Mouse (Mus musculus): Measurements from ENCODE around the gene Mpped2. TPM values are rescaled to one million over a fixed set of nuclear protein-coding genes. Genes with fewer than 3 reads are reported as not detected.

Mpped2 gene
- 1 to 10 TPM; 2.6 to 8.5 TPM for total RNA-seq (2021)
- long read RNA-seq, experiment 1, partial matches to known transcripts, result 0 of 3 reads
- long read RNA-seq, experiment 1, other reads (novel, unspliced or antisense), result 0 of 3 reads
- long read RNA-seq, experiment 2, transcript Mpped2-202 (7 exons, 2,848 nt), result major isoform, 6 of 7 reads
- long read RNA-seq, experiment 2, partial matches to known transcripts, result 0 of 7 reads
- long read RNA-seq, experiment 2, other reads (novel, unspliced or antisense), result 1 of 7 reads

DNA sequence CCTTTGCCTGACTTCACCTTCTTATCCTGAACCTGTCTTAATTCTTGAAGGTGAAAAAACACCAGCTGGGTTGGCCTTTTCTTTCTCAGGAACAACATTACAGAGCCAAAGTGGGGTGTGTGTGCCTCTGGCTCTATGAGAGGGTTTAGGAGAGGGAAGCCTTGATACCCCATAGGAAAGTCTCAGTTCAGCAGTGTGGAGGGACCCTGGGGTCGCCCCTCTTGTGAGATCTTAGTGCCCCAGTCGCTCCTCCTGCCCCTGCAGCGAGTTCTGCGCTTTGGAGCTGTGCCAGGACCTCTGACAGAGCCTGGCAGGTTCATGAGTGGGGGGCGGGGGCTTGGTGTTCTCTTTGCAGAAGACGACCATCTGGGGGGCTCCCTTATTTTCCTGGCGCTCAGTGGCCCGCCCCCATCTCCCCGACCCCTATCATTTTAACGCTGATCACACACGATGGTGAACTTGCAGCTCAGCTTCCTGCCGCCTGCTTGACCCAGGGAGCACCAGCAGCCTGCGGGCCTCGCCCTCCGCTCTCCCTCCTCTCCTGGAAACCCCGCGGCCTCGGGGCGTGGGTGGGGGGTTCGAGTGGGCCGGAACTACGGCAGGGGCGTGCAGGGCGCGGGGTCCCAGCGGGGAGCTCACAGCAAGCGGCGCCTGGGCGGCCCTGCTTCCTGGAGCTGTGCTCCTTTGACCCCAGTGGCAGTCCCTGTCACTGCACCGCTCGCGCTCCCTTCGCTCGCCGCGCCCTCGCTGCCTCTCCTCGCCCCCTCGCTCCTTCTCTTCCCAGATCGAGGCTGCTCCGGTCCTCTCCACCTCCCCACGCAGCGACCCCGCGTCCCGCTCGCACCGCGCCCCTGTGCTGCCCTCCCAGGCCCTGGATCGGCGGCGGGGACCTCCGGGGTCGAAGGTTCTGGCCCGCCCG, at the start of gene Mpped2:
Mpped2 (plus strand) TSS at position 487 of the 919 bp plus-strand sequence.
- peak; percentile 73 for DNase-seq
- peak within 1 kb of the TSS; percentile 84 for H3K27ac ChIP-seq
- peak within 1 kb of the TSS; percentile 93 for H3K4me3 ChIP-seq
- intact Hi-C loops (cut with DNase I), result loop anchor here (10.0 kb wide), 1 partner anchor 258 kb away; no protein-coding TSS in a partner anchor
- peak; percentile 51 for TF ChIP-seq CTCF (IDR thresholded peaks at IDR 0.05)

DNA sequence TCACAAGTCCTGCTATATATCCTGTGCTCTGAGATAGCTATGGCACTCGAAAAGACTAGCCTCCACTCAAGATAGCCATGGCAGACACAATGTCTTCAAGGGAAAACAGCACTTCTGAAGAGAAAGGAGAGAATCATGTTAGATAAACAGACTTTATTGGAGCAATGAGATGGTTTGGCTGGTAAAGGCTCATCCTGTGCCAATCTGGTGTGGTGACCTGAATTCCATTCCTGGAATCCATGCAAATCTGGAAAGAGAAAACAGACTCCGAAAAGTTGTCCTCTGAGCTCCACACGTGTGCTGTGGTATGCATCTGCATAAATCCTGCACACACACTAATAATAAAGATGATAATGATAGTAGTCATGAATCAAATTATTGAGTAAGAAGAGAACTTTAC, 48.3 kb upstream of the Mpped2 start:
- intact Hi-C loops (cut with DNase I), result loop anchor here (10.0 kb wide), 1 partner anchor 310 kb away; no protein-coding TSS in a partner anchor
- H3K4me3 ChIP-seq, result no peak overlapping the region
- TF ChIP-seq CTCF (IDR thresholded peaks at IDR 0.05), result no peak

GRCm38 (mm10) chr2:106649686-106650570, 43.1 kb upstream of the Mpped2 start:
- intact Hi-C loops (cut with DNase I), result loop anchor here (5.0 to 10.0 kb wide), 2 partner anchors 207 to 305 kb away; no protein-coding TSS in a partner anchor
- peak; percentile 86 for DNase-seq
- TF ChIP-seq CTCF (IDR thresholded peaks at IDR 0.05), result no peak
- Histone ChIP-seq H3K4me3 (peak overlapping the region; percentile 85), H3K27ac (peak overlapping the region; percentile 87)

More for the DNA sequence above, 48.3 kb upstream of the Mpped2 start:
- DNase-seq, result no peak
- H3K27ac ChIP-seq, result no peak overlapping the region

GRCm38 (mm10) chr2:106652151-106652550, 40.9 kb upstream of the Mpped2 start:
- no peak for DNase-seq
- no peak overlapping the region for H3K4me3 ChIP-seq
- intact Hi-C loops (cut with DNase I), result loop anchor here (5.0 kb wide), 1 partner anchor 205 kb away; no protein-coding TSS in a partner anchor
- no peak for TF ChIP-seq CTCF (IDR thresholded peaks at IDR 0.05)
- no peak overlapping the region for H3K27ac ChIP-seq

DNA sequence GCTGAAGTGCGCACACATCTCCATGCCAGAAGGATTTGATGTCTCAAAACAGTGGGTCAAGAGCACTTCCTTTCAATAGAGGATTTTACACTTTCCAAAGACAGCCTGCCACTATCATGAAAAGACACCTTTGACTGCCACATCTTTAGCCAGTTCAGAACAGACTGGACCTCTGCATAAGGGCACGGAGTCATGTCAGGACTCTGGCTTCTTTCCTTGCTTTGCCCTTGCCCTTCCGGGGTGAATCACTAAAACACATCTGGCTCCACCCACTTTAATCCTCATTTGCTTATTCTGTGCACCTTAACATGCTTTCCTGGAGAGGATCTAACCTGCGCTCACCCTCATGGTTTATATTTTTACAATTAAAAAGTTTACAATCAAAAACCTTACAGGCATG, 40.3 kb upstream of the Mpped2 start:
- DNase-seq, result no peak
- intact Hi-C loops (cut with DNase I), result loop anchor here (5.0 kb wide), 1 partner anchor 205 kb away; no protein-coding TSS in a partner anchor
- TF ChIP-seq CTCF (IDR thresholded peaks at IDR 0.05), result no peak
- Histone ChIP-seq H3K27ac (no peak overlapping the region), H3K4me3 (no peak overlapping the region)

GRCm38 (mm10) chr2:106653261-106653660, 39.8 kb upstream of the Mpped2 start:
- intact Hi-C loops (cut with DNase I), result loop anchor here (5.0 kb wide), 1 partner anchor 204 kb away; no protein-coding TSS in a partner anchor

DNA sequence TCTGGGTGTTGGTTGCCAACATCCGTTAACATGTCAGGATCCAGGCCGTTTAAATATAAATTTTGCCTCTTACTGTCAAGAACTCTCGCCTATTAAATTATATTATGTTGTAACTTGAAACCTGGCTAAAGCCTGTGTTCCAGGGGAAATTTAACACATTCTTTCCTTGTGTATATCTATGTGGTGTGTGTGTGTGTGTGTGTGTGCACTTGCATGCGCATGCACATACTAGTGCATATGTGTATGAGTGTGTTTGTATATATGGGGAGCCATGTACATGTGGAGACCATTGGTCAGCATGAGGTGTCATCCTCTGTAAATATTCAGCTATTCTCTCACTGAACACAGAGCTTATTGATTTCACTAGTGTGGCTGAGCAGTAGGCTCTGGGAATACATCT, 37.8 kb upstream of the Mpped2 start:
- intact Hi-C loops (cut with DNase I), result no loop called here
- Histone ChIP-seq H3K4me3 (no peak overlapping the region), H3K27ac (no peak overlapping the region)
- TF ChIP-seq CTCF (IDR thresholded peaks at IDR 0.05), result no peak
- no peak for DNase-seq

More at GRCm38 (mm10) chr2:106653261-106653660, 39.8 kb upstream of the Mpped2 start:
- no peak for TF ChIP-seq CTCF (IDR thresholded peaks at IDR 0.05)
- no peak overlapping the region for H3K27ac ChIP-seq
- no peak overlapping the region for H3K4me3 ChIP-seq
- no peak for DNase-seq

DNA sequence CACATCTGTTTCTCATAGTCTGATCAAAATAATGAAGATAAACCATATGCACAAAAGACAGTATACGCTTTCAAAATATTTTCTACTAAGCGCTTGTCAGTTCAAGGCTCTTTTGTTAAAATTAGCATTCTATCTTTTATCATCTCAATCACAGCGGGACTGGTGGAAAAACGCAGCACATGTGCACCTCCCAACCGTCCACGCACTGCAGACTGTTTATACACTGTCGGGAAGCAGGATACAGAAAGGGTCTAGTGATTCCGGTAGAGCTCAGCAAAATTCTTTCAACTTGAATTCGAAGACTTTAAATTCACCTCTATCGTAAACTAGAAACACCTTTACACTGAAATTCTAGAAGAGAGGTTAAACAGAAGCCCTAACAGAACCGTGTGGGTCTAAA, 27.8 kb upstream of the Mpped2 start:
- DNase-seq, result no peak
- H3K4me3 ChIP-seq, result no peak overlapping the region
- TF ChIP-seq CTCF (IDR thresholded peaks at IDR 0.05), result no peak
- no peak overlapping the region for H3K27ac ChIP-seq
- intact Hi-C loops (cut with DNase I), result no loop called here

DNA sequence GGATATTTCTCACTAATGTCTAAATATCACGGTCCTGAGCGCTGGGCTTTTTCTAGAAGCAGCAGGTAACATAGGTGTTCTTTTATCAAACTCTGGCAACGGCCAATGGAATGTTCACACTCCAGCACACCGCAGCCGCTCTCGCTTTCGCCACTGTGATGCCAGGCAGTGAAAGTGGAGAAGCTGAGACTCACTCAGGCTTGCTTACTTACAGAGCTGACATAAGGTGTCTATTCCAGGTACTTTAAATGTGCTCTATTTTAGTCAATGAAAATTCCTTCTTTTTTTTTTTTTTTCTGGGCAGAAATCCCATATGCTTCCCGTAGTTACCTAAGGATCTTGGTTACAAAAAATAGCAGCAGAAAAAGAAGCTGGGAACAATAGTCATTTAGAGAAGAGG, 18.8 kb upstream of the Mpped2 start:
- no peak for DNase-seq
- Histone ChIP-seq H3K27ac (no peak overlapping the region), H3K4me3 (no peak overlapping the region)
- TF ChIP-seq CTCF (IDR thresholded peaks at IDR 0.05), result no peak
- intact Hi-C loops (cut with DNase I), result no loop called here

GRCm38 (mm10) chr2:106677449-106677848, 15.6 kb upstream of the Mpped2 start:
- no peak for TF ChIP-seq CTCF (IDR thresholded peaks at IDR 0.05)
- intact Hi-C loops (cut with DNase I), result no loop called here
- no peak for DNase-seq
- Histone ChIP-seq H3K4me3 (no peak overlapping the region), H3K27ac (no peak overlapping the region)

DNA sequence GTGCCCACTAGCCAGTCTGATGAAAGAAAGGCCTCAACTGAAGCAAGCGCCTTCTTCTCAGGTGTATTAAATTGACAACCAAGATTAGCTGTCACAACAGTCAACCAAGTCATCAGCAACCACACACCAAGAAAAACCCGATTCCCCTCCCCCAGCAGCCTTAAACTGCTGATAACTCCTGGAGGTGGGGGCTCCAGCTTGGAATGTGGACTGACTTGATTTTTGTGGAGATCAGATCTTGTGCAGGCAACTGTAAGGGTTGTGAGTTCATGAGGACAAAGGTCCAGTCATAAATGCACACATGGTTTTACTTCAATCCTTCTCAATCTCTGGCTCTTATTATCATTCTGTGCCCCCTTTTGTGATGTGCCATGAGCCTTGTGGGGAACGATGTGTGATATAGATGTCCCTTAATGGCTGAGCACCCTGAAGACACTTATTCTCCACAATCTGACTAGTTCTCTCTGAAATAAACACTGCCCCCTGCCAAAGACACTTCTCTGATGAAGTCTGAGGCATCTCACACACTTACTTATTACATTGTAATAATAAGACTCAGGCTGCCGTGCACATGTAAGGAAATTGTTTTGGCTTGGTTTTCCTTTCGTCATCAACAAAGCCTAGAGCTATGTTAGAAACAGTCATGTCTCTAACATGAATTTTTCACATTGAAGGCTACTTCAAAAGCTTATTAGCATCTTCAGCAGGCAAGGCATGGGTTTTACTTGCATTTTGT, 13.2 kb upstream of the Mpped2 start:
- H3K27ac ChIP-seq, result no peak overlapping the region
- H3K4me3 ChIP-seq, result no peak overlapping the region
- TF ChIP-seq CTCF (IDR thresholded peaks at IDR 0.05), result no peak
- DNase-seq, result no peak
- intact Hi-C loops (cut with DNase I), result no loop called here
